Mouse (Mus musculus) lung, adult 10 weeks (tissue): ENCODE data around the gene AW822073. TPM values are rescaled to one million over a fixed set of nuclear protein-coding genes. Genes with fewer than 3 reads are reported as not detected.

Experiments used
- polyA plus RNA-seq: library from polyadenylated mRNA; stranded (reverse); fragments of 350-450 nt; fragmentation: Illumina TruSeq; extraction: RNeasy Lipid Tissue Mini Kit (QIAGEN cat#74804); gene quantifications from one replicate; pipeline ENCODE4 v1.2.3, GENCODE M21; 2014; ENCODE audit warnings: low read depth, low replicate concordance; ENCODE audit not compliant: insufficient read depth

AW822073 gene
- polyA plus RNA-seq: not detected

DNA sequence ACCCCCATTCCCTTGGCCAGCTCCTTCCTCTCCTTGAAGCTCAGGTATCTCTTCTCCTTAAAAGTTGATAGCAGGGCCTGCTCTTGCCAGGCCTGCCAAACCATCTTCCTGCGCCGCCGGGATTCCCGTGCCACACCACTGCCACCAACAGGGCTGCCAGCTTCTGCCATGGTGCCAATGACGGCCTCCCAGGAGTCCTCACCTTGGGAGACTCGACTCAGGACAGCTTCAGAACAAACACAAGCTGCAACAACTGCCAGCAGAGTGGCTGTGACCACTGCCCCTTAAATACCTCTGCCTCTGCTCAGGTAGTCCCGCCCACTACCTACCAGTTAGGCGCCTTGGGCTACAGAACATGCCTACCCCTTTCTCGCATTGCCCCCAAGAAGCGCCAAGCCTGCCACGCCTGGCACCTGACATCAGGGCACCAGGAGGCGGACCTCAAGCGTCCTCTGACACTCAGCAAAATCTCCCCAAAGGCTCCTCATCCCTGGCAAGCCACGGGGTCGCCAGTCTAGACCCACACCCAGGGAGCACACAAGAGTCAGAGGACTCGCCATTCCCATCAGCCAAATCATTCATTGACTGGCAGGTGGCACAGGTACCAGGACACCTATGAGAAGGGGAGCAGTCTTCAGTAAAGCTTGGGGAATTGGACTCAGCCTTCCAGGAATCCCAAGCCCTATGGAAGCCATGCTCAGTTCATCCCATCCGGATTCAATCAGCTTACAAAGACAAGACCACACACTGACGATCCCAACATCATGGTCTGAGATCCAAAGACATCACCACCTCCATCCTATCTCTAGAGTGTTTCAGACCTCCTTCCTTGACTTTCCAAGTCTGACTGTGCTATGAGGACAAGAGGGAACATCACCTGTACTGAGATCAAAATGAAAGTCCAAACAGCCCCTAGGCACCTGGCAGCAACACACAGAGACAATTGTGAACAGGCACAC, at the start of gene AW822073:
Gene AW822073, minus strand, starts transcription at position 104 of the 959 bp plus-strand sequence.

DNA sequence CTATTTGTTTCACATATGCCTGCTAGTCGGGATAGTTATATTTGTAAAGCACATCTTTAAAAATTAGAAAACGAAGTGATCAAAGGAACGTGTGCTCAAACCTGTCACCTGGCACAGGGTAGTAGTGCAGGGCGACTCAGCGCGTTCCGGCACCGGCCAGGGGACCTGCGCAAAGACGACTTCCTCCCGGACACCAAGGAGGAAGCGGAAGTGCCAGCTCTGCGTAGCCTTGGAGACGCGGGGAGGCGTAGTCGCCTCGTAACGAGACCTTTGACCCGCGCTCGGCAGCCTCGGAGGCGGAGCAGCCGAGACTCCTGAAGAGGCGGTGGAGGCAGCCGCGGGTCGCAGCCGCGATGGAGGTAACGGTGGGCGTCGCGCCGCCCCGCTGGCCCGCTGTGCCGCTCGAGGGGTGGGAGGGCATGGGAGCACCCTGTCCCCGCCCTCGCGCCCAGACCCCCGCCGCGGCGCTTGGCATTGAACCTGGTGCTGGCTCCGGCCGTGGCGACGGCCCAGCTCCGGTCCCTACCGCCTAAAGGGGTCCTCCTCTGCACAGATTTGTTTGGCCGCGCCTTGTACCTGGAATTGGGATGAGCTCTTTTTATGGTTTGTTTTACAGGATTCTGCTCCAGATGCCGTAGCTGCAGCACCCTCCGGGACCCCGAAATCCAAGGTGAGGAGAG, 30.6 kb upstream of the AW822073 start, which contains the start of gene Gcc2:
Gene Gcc2, plus strand, starts transcription at position 285 of the 680 bp plus-strand sequence.

DNA sequence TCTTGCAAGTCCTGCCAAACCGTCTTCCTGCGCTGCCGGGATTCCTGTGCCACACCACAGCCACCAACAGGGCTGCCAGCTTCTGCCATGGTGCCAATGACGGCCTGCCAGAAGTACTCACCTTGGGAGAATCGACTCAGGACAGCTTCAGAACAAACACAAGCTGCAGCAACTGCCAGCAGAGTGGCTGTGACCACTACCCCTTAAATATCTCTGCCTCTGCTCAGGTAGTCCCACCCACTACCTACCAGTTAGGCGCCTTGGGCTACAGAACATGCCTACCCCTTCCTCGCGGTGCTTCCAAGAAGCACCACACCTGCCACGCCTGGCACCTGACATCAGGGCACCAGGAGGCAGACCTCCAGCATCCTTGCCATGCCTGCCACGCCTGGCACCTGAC, 11.9 kb upstream of the AW822073 start, which contains the start of gene Gm4981:
Gene Gm4981, minus strand, starts transcription at position 89 of the 400 bp plus-strand sequence.

DNA sequence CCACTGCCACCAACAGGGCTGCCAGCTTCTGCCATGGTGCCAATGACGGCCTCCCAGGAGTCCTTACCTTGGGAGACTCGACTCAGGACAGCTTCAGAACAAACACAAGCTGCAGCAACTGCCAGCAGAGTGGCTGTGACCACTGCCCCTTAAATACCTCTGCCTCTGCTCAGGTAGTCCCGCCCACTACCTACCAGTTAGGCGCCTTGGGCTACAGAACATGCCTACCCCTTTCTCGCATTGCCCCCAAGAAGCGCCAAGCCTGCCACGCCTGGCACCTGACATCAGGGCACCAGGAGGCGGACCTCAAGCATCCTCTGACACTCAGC, 7.9 kb upstream of the AW822073 start, which contains the start of gene Duxf3:
Gene Duxf3, minus strand, starts transcription at position 35 of the 329 bp plus-strand sequence.

Other genes starting within 250 kb of the AW822073 start
- gene Duxf3, start 7.7 kb upstream of the AW822073 start, polyA plus RNA-seq: not detected
- gene Gm4981, start 11.8 kb upstream of the AW822073 start, polyA plus RNA-seq: not detected
- gene Gcc2, start 30.6 kb upstream of the AW822073 start, polyA plus RNA-seq: 22.7 TPM
- 51.9 TPM for gene Lims1, start 98.5 kb upstream of the AW822073 start, polyA plus RNA-seq
- gene Ranbp2, start 222.0 kb upstream of the AW822073 start, polyA plus RNA-seq: 14.9 TPM